Mouse (Mus musculus) liver, postnatal 0 days (tissue): Measurements from ENCODE around the gene Akirin1. TPM values are rescaled to one million over a fixed set of nuclear protein-coding genes. Genes with fewer than 3 reads are reported as not detected.
A peak's percentile ranks its signal among the peaks of the same experiment; 100 is the strongest.

Experiments
- ATAC-seq: fragments of 200-750 bp; cut with Nextera tagmentation; 2 replicates; pipeline ENCODE4 v1.8.0; 2017; ENCODE audit warnings: mild to moderate bottlenecking, moderate library complexity
- DNase-seq: peaks from one replicate; pipeline ENCODE4 v3.0.0-alpha.2; 2016
- H3K27ac ChIP-seq: fragments of 300-500 bp; sonication (generic); 2 replicates; pipeline ENCODE4 v1.5.1; 2014; ENCODE audit warnings: antibody characterized with exemption, moderate library complexity, mild to moderate bottlenecking, low read depth
- H3K27me3 ChIP-seq: fragments of 300-500 bp; sonication (generic); 2 replicates; pipeline ENCODE4 v1.6.1; 2014; ENCODE audit warnings: low read length, control low read depth, mixed read lengths; ENCODE audit not compliant: insufficient read depth
- H3K36me3 ChIP-seq: fragments of 300-500 bp; sonication (generic); replicated peaks from 2 replicates; pipeline ENCODE4 v1.6.1; 2014; ENCODE audit warnings: mild to moderate bottlenecking, control low read depth, low read length, moderate library complexity, mixed read lengths; ENCODE audit not compliant: insufficient read depth
- H3K4me1 ChIP-seq: fragments of 300-500 bp; sonication (generic); 2 replicates; pipeline ENCODE4 v1.6.1; 2014; ENCODE audit warnings: antibody characterized with exemption, mild to moderate bottlenecking, control low read depth; ENCODE audit not compliant: insufficient read depth
- H3K4me2 ChIP-seq: fragments of 300-500 bp; sonication (generic); 2 replicates; pipeline ENCODE4 v1.6.1; 2014; ENCODE audit warnings: low read depth, mild to moderate bottlenecking, low read length, moderate library complexity, mixed read lengths
- H3K4me3 ChIP-seq: fragments of 300-500 bp; sonication (generic); 2 replicates; pipeline ENCODE4 v1.5.1; 2014; ENCODE audit warnings: low read depth, low read length
- H3K9ac ChIP-seq: fragments of 300-500 bp; sonication (generic); replicated peaks from 2 replicates; pipeline ENCODE4 v1.6.1; 2014; ENCODE audit warnings: mild to moderate bottlenecking, moderate library complexity
- H3K9me3 ChIP-seq: fragments of 300-500 bp; sonication (generic); 2 replicates; pipeline ENCODE4 v1.6.1; 2016; ENCODE audit warnings: mild to moderate bottlenecking, control low read depth, low read length, mixed read lengths
- CTCF ChIP-seq: sonication (generic); IDR thresholded peaks from 2 replicates; pipeline ENCODE4 v1.5.1; 2016; ENCODE audit warnings: antibody characterized with exemption, low read depth
- EP300 ChIP-seq: IDR thresholded peaks from 2 replicates; pipeline ENCODE4 v1.6.1; 2016; ENCODE audit warnings: antibody characterized with exemption, low read depth, mild to moderate bottlenecking
- WGBS: fragments of 180-500 bp; shearing (Covaris S2); extraction: QIAGEN DNeasy Blood & Tissue Kit; methylation state at CpG from one replicate; pipeline ENCODE4 v1.1.7; 2014; ENCODE audit not compliant: insufficient replicate concordance; 5-methylcytosine and 5-hydroxymethylcytosine counted together
- polyA plus RNA-seq: library from polyadenylated mRNA; unstranded; fragments of >200 nt; fragmentation: Nextera tagmentation; extraction: Ambion mirVana; gene quantifications from 2 replicates; pipeline ENCODE4 v1.2.1, GENCODE M21; 2015

The Akirin1 gene
- polyA plus RNA-seq, 1 experiment from 2014 or later: 21.2 TPM

GRCm38 (mm10) chr4:123686368-123687024 is 63.6 kb downstream of the Akirin1 start:
- TF ChIP-seq EP300: no peak
- TF ChIP-seq CTCF: 0 out of 2 replicates have a peak, but pooled peaks have one; percentile 6
- peak overlapping the region; percentile 64 for H3K4me3 ChIP-seq
- no peak for DNase-seq
- 5% methylated on average over 33 of the region's 56 CpGs for WGBS
- H3K27me3 ChIP-seq: peaks cover 23% of the 10 kb centered on the region
- ATAC-seq: peak; percentile 38; the same call in 1 of the 2 replicates
- H3K4me1 ChIP-seq: 0 out of 2 replicates have a peak, but pooled peaks cover 3% of the 10 kb centered on the region
- no peaks in the 10 kb centered on the region for H3K36me3 ChIP-seq
- H3K9ac ChIP-seq: peak overlapping the region; percentile 60
- 0 out of 2 replicates have a peak overlapping the region, but pooled peaks have one; percentile 30 for H3K27ac ChIP-seq
- H3K4me2 ChIP-seq: peak overlapping the region; percentile 91
- no peaks in the 10 kb centered on the region for H3K9me3 ChIP-seq

DNA sequence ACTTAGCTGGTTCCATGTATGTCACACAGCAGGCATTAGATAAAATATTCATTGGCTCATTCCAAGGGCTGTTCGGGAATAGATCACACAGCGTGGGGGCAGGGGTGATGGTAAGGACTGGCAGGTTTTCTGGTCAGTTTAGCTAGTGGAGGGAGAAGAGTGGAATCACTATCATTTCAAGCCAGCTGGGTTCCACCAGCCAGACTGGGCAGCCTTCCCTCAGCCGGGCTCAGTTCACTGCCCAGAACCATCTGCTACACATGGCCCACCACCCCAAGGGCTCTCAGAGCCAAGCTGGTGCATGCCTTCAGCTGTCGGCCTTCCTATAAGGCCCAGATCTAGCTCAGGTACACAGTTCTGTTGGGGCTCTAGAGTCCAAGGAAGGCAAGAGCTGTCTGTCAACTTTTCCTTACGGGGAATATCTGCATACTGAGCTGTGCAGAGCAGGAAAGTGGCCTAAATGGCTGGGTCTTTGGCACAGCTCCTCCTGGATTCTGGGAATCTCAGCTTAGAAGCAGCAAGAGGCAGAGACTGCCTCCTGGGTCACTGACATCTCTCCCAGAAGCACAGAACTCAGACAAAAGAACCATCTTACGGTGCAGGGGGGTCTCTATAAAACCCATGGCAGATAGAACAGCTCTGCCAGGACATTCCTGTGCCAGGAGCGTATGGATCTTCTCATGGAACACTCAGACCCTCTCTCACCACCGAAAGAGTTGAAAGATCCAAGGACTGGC is 64.5 kb downstream of the Akirin1 start:
- peak overlapping the region; percentile 91 for H3K4me2 ChIP-seq
- WGBS: 67% methylated on average over 8 of the region's 8 CpGs
- DNase-seq (no peak), ATAC-seq (no peak)
- no peak for TF ChIP-seq CTCF
- TF ChIP-seq EP300: no peak
- H3K27ac ChIP-seq: no peak overlapping the region
- 0 out of 2 replicates have a peak, but pooled peaks cover 3% of the 10 kb centered on the region for H3K4me1 ChIP-seq
- H3K36me3 ChIP-seq: no peaks in the 10 kb centered on the region
- 0 out of 2 replicates have a peak overlapping the region, but pooled peaks have one; percentile 64 for H3K4me3 ChIP-seq
- no peak overlapping the region for H3K9ac ChIP-seq
- no peaks in the 10 kb centered on the region for H3K9me3 ChIP-seq
- H3K27me3 ChIP-seq: peaks cover 23% of the 10 kb centered on the region

DNA sequence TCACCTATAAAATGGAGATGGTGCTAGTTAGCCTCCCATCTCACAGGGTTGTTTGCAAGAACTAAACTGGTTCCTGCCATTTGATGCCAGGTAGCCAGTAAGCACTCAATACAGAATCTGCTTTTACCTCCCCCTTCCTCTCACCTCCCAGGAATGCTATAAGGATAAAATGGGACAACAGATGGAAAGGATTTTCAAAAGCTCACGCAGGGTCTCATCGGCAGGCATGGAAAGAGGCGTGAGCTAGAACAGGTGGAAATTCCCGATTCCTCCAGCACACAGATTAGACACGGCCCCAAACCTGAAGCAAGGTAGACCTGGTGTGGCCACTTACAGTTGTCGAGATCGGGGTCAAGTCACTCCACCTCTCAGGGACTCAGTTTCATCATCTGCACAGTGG is 65.1 kb downstream of the Akirin1 start:
- Histone ChIP-seq H3K4me1 (0 out of 2 replicates have a peak, but pooled peaks cover 3% of the 10 kb centered on the region), H3K36me3 (no peaks in the 10 kb centered on the region), H3K9me3 (no peaks in the 10 kb centered on the region), H3K4me2 (no peak overlapping the region), H3K27me3 (peaks cover 23% of the 10 kb centered on the region), H3K27ac (no peak overlapping the region), H3K4me3 (no peak overlapping the region), H3K9ac (no peak overlapping the region)
- DNase-seq: no peak
- 75% methylated on average over 7 of the region's 7 CpGs for WGBS
- ATAC-seq: no peak
- TF ChIP-seq EP300: no peak
- TF ChIP-seq CTCF: no peak

Other genes starting within 250 kb of the Akirin1 start
- 9.8 and 11.3 TPM in 2 replicates for gene Macf1, start 66.0 kb downstream of the Akirin1 start, polyA plus RNA-seq
- gene Ndufs5, start 32.1 kb downstream of the Akirin1 start, polyA plus RNA-seq: 257 and 261 TPM in 2 replicates
- not detected in 2 replicates for gene Rhbdl2, start 37.5 kb upstream of the Akirin1 start, polyA plus RNA-seq
- not detected in 2 replicates for gene 4933427I04Rik, start 109.3 kb upstream of the Akirin1 start, polyA plus RNA-seq
- 43.5 and 44.5 TPM in 2 replicates for gene Mycbp, start 154.5 kb upstream of the Akirin1 start, polyA plus RNA-seq
- 20.0 and 20.1 TPM in 2 replicates for gene Rragc, start 167.1 kb upstream of the Akirin1 start, polyA plus RNA-seq
- gene 4930535I16Rik, start 167.7 kb upstream of the Akirin1 start, polyA plus RNA-seq: not detected in 2 replicates